Mouse (Mus musculus): ENCODE data around the gene Trak1.

Gene Trak1

DNA sequence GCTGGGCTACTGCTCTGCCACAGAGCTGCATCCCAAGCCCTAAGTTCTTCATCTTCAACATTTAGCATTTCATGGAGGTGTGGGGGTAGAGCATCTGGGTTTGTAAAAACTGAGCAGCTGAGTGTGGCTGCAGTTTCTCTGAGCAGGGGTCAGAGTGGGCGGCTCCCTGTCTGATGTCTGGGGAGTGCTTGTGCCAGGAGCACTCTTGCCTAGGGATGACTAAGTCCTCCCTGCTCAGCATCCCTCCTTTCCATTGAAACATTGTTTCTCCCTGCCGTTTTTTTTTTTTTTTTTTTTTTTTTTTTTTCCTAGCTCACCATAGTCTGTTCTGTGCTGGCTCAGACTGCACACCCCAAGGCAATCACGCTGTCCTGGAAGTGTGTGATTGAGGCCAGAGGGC, 53.3 kb downstream of the Trak1 start:
- no peak for DNase-seq

DNA sequence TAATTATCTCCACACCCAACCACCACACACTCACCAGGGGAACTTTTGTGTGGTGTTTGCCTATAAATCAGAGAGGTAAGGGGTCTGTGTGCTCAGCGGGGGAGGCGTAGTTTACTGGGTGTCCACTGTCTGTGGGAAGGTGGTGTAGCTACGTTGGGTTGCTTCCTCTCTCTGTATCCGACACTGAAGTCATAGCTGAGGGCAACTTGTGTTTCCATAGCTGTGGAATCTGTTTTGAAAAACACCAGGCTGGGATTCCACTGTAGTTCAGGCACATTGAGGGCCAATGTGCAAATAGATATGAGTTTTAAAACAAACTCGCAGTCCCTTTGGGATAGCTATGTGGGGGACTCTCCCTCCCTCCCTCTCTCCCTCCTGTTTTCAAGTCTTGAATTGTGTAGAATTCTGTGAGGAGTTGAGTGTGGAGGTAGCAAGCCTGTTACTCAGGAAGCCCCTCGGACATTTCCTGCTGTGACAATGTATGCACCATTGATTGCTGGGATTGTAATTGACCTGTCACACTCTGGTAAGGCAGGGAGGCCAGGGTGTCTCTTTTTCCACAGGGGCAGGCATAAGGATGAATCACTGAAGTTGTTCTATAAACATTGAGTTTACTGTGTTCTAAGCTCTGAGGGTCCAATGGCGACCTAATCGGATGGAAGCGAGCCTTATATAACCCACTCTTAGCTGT, 54.2 kb downstream of the Trak1 start:
- no peak for DNase-seq

- peak in 1 of 2 experiments; percentile 63 for DNase-seq
Measured at GRCm38 (mm10) chr9:121352131-121352606, 54.9 kb downstream of the Trak1 start.

DNA sequence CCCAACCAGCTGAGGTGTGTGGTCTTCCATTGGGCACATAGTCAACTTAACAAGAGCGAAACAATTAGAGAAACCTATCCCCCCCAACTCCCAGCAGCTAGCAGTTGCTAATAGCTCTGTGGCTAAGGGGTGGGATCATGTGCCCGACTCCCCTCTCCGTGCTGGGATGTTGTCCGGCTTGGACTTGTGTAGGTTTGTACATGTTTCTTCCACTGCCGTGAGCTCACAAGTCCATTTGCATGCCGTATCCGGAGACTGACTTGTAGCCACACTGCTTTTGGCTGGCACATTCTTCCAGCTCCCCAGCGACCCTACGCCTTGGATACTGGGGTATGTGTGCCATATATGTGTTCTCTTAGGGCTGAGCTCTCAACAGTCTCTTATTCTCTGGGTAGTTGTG, 55.4 kb downstream of the Trak1 start:
- no peak for DNase-seq

GRCm38 (mm10) chr9:121354792-121355390, 57.6 kb downstream of the Trak1 start:
- peak; percentile 44 to 76 for DNase-seq

DNA sequence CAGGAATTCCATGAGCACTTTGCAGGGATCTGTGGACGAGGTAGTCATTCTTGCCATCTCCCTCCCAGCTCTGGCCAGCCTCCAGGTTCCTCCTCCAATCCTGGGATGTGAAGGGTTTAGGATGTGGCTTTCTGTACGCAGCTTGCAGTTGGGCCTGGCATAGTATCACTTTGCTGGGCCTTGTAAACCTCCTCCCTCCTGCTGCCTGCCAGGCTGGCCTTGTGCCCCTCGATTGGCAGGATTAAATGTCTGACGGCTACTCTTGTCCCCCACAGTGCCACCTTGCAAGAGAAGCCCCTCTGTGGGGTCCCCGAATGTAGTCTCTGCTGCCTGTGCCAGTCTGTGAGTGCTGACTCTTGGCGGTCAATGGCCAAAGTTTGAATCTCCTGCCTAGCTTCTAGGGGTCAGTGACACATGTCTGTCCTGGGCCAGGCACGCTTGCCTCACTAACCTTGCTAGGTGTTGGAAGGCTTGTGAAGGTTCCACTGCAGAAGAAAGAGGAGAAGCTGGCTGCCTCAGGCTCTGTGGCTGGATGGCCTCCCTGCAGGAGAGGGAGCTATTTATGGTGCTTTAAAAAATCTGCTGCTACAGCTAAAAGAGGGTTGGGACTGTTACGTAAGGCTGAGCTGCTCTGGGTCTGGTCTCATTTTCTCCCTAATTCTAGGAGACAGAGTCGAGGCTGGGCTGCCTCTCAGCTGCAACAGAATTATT, 58.3 kb downstream of the Trak1 start:
- DNase-seq: no peak

DNA sequence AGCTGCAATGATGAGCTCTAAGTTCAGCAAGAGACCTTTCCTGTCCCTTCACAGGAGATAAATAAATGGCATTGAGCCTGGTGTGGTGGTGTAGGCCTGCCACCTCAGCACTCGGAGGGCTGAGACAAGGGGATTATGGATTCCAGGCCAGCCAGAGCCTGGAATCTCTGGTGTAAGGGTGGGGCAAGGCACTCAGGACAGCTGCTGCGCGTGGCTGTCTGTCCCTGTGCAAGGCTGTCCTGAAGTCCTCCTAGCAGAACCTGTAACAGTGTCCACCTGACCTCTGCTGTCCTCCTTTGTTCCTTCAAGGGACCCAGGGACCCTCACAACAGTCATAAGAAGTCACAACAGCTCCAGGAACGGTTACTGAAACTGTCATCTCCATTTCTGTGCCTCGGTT, 59.8 kb downstream of the Trak1 start:
- no peak for DNase-seq

- no peak for DNase-seq
Measured at GRCm38 (mm10) chr9:121357582-121358275, 60.4 kb downstream of the Trak1 start.

- no peak for DNase-seq
Measured at GRCm38 (mm10) chr9:121358418-121358817, 61.1 kb downstream of the Trak1 start.

DNA sequence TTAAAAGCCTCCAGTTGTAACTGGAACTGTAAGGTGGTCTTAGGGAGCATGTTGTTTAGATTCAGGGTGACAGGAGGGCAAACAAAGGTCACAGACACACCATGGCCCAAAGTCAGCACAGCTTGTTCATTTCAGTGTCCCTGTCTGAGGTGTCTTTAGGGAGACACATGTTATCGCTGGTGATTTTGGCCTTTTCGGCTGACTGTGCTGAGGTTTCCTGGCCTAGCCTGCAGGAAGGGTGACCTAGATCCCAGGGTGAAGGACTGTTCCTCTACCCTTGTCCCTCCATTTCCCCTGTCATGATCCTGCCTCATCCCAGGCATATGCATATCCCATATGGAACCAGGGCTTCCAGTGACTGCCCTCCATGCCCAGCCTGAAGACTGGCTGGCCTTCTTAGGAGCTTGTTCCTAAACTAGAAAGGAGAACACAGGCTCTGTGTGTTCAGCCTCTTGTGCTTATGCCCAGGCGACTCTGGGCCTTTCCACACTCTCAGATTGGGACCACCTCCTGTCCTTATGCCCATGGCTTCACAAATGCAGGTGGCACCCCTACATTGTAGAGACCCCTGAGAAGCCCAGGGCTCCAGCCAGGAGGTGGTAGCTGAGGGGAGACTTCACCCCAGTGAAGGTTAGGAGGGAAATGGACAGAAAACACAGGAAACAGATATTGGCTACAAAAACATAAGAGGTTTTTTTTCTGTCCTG, 62.1 kb downstream of the Trak1 start:
- no peak for DNase-seq

- peak in 1 of 2 experiments; percentile 37 for DNase-seq
Measured at GRCm38 (mm10) chr9:121360327-121360954, 63.1 kb downstream of the Trak1 start.

DNA sequence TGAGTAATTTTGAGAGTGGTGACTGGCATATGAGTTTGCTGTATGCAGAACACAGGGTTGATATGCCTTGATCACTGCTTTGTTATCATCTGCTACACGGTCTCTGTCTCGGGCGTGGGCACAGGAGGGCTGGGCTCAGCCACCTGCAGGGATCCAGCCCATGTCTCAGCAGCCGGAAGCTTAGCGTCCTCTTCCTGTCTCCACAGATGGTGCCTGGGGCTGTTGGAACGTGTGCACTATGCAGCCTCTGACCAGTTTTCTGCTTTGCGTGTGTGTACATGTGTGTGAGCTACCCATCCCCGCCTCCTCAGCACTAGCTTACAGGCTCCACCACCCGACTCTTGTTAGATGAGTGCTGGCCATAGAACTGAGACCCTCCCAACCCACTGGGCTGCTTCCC, 63.7 kb downstream of the Trak1 start:
- peak in 1 of 2 experiments; percentile 29 for DNase-seq

GRCm38 (mm10) chr9:121363932-121364331, 66.6 kb downstream of the Trak1 start:
- no peak for DNase-seq

- no peak for DNase-seq
Measured at GRCm38 (mm10) chr9:121366135-121366863, 69.0 kb downstream of the Trak1 start.

DNA sequence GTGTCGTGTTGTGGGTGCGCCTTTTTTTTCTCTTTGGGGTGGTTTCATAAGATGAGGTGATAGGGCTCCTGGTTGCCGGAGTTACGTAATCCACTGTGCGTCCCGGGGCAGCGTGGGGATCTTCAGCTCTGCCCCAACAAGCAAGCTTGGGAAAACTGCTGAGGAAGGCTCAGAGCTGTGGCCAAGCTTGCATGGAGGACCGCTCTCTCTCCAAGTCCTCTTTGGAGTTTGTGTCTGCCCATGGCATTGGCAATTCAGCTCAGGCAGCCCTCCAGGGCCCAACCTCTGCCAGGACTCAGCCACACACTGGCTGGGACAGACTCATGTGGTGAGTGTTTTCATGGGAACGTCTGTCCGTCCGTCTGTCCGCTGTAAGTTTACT, 69.6 kb downstream of the Trak1 start:
- no peak for DNase-seq

GRCm38 (mm10) chr9:121369573-121369972, 72.3 kb downstream of the Trak1 start:
- DNase-seq: no peak

DNA sequence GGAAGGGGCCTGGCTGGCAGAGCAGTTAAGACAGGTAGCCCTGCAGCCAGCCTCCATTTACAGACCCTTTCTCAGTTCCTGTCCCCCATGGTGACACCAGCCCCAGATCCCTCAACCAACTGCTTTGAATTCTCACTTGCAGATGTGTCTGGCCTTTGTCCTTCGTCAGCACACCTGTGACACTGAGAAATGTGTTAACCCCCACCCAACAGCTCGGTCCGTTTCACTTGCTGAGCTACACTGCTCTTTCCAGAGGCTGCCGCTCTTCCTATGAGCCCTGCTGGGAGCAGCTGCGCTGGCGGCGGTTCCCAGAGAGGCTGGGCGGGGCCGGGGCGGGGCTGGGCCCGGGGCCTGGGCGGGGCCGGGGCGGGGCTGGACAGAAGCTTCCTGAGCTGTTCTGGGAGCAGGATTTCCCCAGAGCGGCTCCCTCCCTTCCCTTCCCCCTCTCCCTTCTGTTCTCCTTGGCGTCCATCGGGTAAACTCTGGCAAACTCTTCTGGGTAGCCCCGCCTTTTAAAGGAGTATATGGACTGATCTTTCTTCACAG, 74.1 kb downstream of the Trak1 start:
- peak in 1 of 2 experiments; percentile 39 for DNase-seq

DNA sequence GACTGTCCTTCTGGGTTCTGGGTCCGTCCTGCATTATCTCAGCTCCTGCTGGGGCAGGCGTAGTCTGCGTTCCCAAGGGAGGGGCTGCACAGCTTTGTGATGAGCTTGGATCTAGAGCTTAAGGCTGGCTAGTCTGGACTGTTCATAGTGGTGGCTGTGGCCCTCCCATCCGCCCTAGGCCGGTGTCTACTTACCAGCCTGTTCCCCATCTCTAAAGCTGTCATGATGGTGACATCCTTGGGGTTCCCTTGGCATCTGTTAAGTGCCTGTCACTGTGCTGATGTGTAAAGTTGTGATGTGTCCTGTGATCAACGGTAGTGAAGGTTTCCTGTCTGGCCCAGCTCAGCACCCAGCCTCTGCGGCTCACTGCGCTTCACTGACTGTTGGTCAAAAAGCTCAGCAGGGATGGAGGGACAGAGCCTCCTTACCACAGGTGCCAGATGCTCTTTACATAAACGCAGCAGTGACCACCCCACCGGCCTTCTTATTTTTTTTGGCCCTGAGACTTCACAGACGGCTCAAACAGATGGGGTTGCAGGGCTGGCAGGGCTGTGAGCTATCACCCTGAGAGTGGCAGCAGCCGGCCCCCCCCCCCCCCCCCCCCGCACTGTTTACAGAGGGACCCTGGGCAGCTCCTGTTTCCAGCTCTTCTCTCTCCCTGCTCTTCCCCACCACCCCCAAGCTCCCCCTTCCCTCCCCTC, 74.8 kb downstream of the Trak1 start:
- no peak for DNase-seq

DNA sequence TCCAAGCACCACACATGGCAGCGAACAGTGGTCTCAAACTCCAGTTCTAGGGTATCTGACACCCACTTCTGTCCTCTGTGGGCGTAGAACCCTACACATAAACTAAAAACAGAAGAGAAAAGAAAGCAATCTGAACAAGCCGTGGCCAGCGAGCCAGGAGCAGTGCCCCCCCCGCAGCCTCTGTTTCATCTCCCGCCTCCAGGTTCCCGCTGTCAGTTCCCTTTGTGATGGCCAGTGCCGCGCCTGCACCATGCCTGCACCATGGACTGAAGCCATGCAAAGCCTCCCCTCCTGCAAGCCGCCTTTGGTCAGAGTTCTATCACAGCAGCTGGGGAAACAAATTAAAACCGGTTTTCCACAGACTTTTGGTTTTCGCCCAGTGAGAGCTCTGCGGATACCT, 75.8 kb downstream of the Trak1 start:
- DNase-seq: no peak

DNA sequence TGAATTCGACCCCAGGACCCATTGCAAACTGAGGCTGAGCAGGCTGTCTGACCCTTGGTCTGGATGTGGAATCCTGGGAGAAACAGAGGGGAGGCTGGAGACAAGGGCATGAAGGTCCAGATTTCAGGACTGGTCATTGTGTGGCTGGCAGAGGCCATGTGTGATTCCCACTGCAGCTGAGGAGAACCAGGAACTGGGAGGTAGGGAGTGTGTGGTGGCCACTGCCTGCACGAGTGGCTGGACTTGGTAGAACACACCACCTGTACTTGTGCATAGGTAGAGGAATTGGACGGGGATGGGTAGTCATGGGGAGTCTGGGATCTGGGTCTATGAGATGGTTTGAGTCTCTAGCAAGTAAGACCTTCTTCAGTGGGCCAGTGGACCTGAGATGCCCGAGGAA, 76.2 kb downstream of the Trak1 start:
- DNase-seq: no peak
